Mouse (Mus musculus) spleen, adult 2 months (tissue): Measurements from ENCODE around the gene Wasl.

Experiments
- CTCF ChIP-seq: fragments of 200-500 bp; IDR thresholded peaks from 2 replicates; pipeline ENCODE4 v1.5.1; 2011; ENCODE audit warnings: mild to moderate bottlenecking, inconsistent platforms; ENCODE audit not compliant: insufficient read depth, insufficient read length, insufficient replicate concordance; ENCODE audit errors: extremely low read depth
- POLR2A ChIP-seq: fragments of 200-500 bp; IDR thresholded peaks from 2 replicates; pipeline ENCODE4 v1.6.1; 2011; ENCODE audit warnings: low read depth, low read length, inconsistent platforms

- no peak for TF ChIP-seq CTCF
- no peak for TF ChIP-seq POLR2A
Measured at GRCm38 (mm10) chr6:24597500-24597899, 67.3 kb downstream of the Wasl start, which contains the start of gene Lmod2.
